Mouse (Mus musculus) liver, embryonic 14.5 days (tissue): Measurements from ENCODE around the gene Pcnx2. TPM values are rescaled to one million over a fixed set of nuclear protein-coding genes. Genes with fewer than 3 reads are reported as not detected.

Source experiments
- ATAC-seq: fragments of 200-750 bp; cut with Nextera tagmentation; 2 replicates; pipeline ENCODE4 v1.8.0; 2017; ENCODE audit warnings: moderate number of reproducible peaks, mild to moderate bottlenecking, moderate library complexity; ENCODE audit not compliant: insufficient read depth
- DNase-seq, 3 experiments: peaks; one replicate each; pipeline ENCODE4 v3.0.0-alpha.2; 2012 to 2013; ENCODE audit warnings: low read depth in 3 of 3, low spot score in 3 of 3
- H3K27ac ChIP-seq: fragments of 300-500 bp; sonication (generic); 2 replicates; pipeline ENCODE4 v1.5.1; 2014; ENCODE audit warnings: moderate library complexity, mild to moderate bottlenecking, control low read depth, inconsistent platforms
- H3K27me3 ChIP-seq: fragments of 300-500 bp; sonication (generic); 2 replicates; pipeline ENCODE4 v1.6.1; 2014; ENCODE audit warnings: mild to moderate bottlenecking, low read length, moderate library complexity; ENCODE audit not compliant: control insufficient read depth, insufficient read depth
- H3K36me3 ChIP-seq: fragments of 300-500 bp; sonication (generic); replicated peaks from 2 replicates; pipeline ENCODE4 v1.6.1; 2014; ENCODE audit warnings: low read depth; ENCODE audit not compliant: control insufficient read depth, insufficient read depth
- H3K4me1 ChIP-seq, 2 experiments: fragments of 200-500 bp in 1 of 2; fragments of 300-500 bp in 1 of 2; sonication (generic) in 1 of 2; replicated peaks; 2 replicates each; pipeline ENCODE4 v1.6.1; 2012 to 2014; ENCODE audit warnings: antibody characterized with exemption in 1 of 2, inconsistent platforms in 1 of 2, low read length in 1 of 2; ENCODE audit not compliant: control insufficient read depth in 2 of 2, insufficient read depth in 2 of 2
- H3K4me2 ChIP-seq: fragments of 300-500 bp; sonication (generic); 2 replicates; pipeline ENCODE4 v1.6.1; 2014; ENCODE audit warnings: low read depth, mild to moderate bottlenecking, control low read depth, moderate library complexity
- H3K4me3 ChIP-seq, 2 experiments: fragments of 200-500 bp in 1 of 2; fragments of 300-500 bp in 1 of 2; sonication (generic) in 1 of 2; 2 replicates each; pipeline ENCODE4 v1.5.1; 2012 to 2014; ENCODE audit warnings: low read depth in 2 of 2, low read length in 2 of 2, mild to moderate bottlenecking in 2 of 2, control low read depth in 1 of 2, inconsistent platforms in 1 of 2, moderate library complexity in 1 of 2; ENCODE audit not compliant: insufficient read depth in 1 of 2
- H3K9ac ChIP-seq: fragments of 300-500 bp; sonication (generic); replicated peaks from 2 replicates; pipeline ENCODE4 v1.6.1; 2014; ENCODE audit warnings: mild to moderate bottlenecking, control low read depth, moderate library complexity
- H3K9me3 ChIP-seq: fragments of 300-500 bp; sonication (generic); 2 replicates; pipeline ENCODE4 v1.6.1; 2016; ENCODE audit warnings: low read length, mixed read lengths; ENCODE audit not compliant: control insufficient read depth
- CTCF ChIP-seq: IDR thresholded peaks from 2 replicates; pipeline ENCODE4 v1.5.1; 2016; ENCODE audit warnings: antibody characterized with exemption, low read depth, control low read depth
- EP300 ChIP-seq: IDR thresholded peaks from 2 replicates; pipeline ENCODE4 v1.6.1; 2016; ENCODE audit warnings: antibody characterized with exemption, low read depth
- WGBS: fragments of 180-500 bp; shearing (Covaris S2); extraction: QIAGEN DNeasy Blood & Tissue Kit; methylation state at CpG from one replicate; pipeline ENCODE4 v1.1.7; 2014; ENCODE audit not compliant: insufficient replicate concordance; 5-methylcytosine and 5-hydroxymethylcytosine counted together
- polyA plus RNA-seq, 2 experiments: library from polyadenylated mRNA; depleted of rRNA in 1 of 2; stranded (reverse) in 1 of 2; unstranded in 1 of 2; fragments of >200 nt; fragmentation: Nextera tagmentation in 1 of 2; extraction: Ambion mirVana in 1 of 2; gene quantifications; 2 replicates each; pipeline versions ENCODE4 v1.2.1 to v1.2.3; 2012 to 2014

Gene Pcnx2
- polyA plus RNA-seq, 2 experiments = 0.19 TPM; not detected in 1

- Histone ChIP-seq H3K4me1 (peaks cover 0 to 25% of the 10 kb centered on the region in 2 experiments; a peak in 3 of 4 replicates), H3K9me3 (no peaks in the 10 kb centered on the region), H3K9ac (no peak overlapping the region), H3K4me3 (no peak overlapping the region), H3K27me3 (no peaks in the 10 kb centered on the region), H3K27ac (no peak overlapping the region), H3K4me2 (no peak overlapping the region), H3K36me3 (no peaks in the 10 kb centered on the region)
- ATAC-seq (no peak), DNase-seq (no peak)
- WGBS = 18% methylated on average over 6 of the region's 6 CpGs
- no peak for TF ChIP-seq EP300
- no peak for TF ChIP-seq CTCF
Observed at GRCm38 (mm10) chr8:125870179-125870702, 27.9 kb downstream of the Pcnx2 start.

- Histone ChIP-seq H3K27ac (no peak overlapping the region), H3K4me3 (no peak overlapping the region), H3K27me3 (no peaks in the 10 kb centered on the region), H3K4me2 (no peak overlapping the region), H3K9ac (no peak overlapping the region), H3K4me1 (peaks cover 0 to 25% of the 10 kb centered on the region in 2 experiments; a peak in 3 of 4 replicates), H3K36me3 (no peaks in the 10 kb centered on the region), H3K9me3 (no peaks in the 10 kb centered on the region)
- TF ChIP-seq CTCF (no peak), EP300 (peak; percentile 50)
- WGBS = 23% methylated on average over 3 of the region's 3 CpGs
- ATAC-seq (peak; percentile 84), DNase-seq (peak in 2 of 3 experiments; percentile 12 to 26)
Observed at GRCm38 (mm10) chr8:125869739-125870138, 28.4 kb downstream of the Pcnx2 start.

GRCm38 (mm10) chr8:125868552-125868951, 29.6 kb downstream of the Pcnx2 start:
- no peak overlapping the region for H3K4me2 ChIP-seq
- 40% methylated on average over 7 of the region's 7 CpGs for whole genome bisulfite sequencing
- peaks cover 0 to 25% of the 10 kb centered on the region in 2 experiments; a peak in 3 of 4 replicates for H3K4me1 ChIP-seq
- DNase-seq = no peak
- H3K27ac ChIP-seq = no peak overlapping the region
- H3K27me3 ChIP-seq = no peaks in the 10 kb centered on the region
- no peak overlapping the region for H3K4me3 ChIP-seq
- H3K9ac ChIP-seq = no peak overlapping the region
- no peak for TF ChIP-seq EP300
- TF ChIP-seq CTCF = peak; percentile 39; the same call in 1 of the 2 replicates
- no peak for ATAC-seq
- H3K36me3 ChIP-seq = no peaks in the 10 kb centered on the region
- H3K9me3 ChIP-seq = no peaks in the 10 kb centered on the region

- H3K4me3 ChIP-seq = no peak overlapping the region
- no peaks in the 10 kb centered on the region for H3K27me3 ChIP-seq
- no peak overlapping the region for H3K9ac ChIP-seq
- ATAC-seq = no peak
- no peak overlapping the region for H3K27ac ChIP-seq
- no peak overlapping the region for H3K4me2 ChIP-seq
- WGBS = 61% methylated on average over 12 of the region's 12 CpGs
- TF ChIP-seq CTCF (no peak), EP300 (no peak)
- H3K36me3 ChIP-seq = no peaks in the 10 kb centered on the region
- DNase-seq = no peak
- no peaks in the 10 kb centered on the region for H3K9me3 ChIP-seq
- H3K4me1 ChIP-seq = peaks cover 0 to 24% of the 10 kb centered on the region in 2 experiments; a peak in 3 of 4 replicates
Observed at GRCm38 (mm10) chr8:125866125-125866524, 32.0 kb downstream of the Pcnx2 start.

GRCm38 (mm10) chr8:125857251-125857650, 40.9 kb downstream of the Pcnx2 start:
- H3K36me3 ChIP-seq = no peaks in the 10 kb centered on the region
- WGBS = 52% methylated on average over 6 of the region's 6 CpGs
- H3K4me1 ChIP-seq = no peaks in the 10 kb centered on the region; a peak in 1 of 4 replicates
- no peaks in the 10 kb centered on the region for H3K9me3 ChIP-seq
- TF ChIP-seq EP300 (no peak), CTCF (no peak)
- ATAC-seq = no peak
- H3K27ac ChIP-seq = no peak overlapping the region
- H3K4me2 ChIP-seq = no peak overlapping the region
- H3K9ac ChIP-seq = no peak overlapping the region
- DNase-seq = no peak
- no peaks in the 10 kb centered on the region for H3K27me3 ChIP-seq
- H3K4me3 ChIP-seq = no peak overlapping the region
